Mouse (Mus musculus) forebrain, embryonic 11.5 days (tissue): ENCODE results near the gene Lpar2. TPM values are rescaled to one million over a fixed set of nuclear protein-coding genes. Genes with fewer than 3 reads are reported as not detected.

ENCODE experiments used
- ATAC-seq: fragments of 200-750 bp; cut with Nextera tagmentation; replicated peaks from 2 replicates; pipeline ENCODE4 v1.8.0; 2017; ENCODE audit warnings: moderate TSS enrichment; ENCODE audit not compliant: low FRiP score
- DNase-seq: peaks from one replicate; pipeline ENCODE4 v3.0.0-alpha.2; 2017; ENCODE audit warnings: low spot score
- H3K27ac ChIP-seq: fragments of 300-500 bp; sonication (generic); 2 replicates; pipeline ENCODE4 v1.5.1; 2014; ENCODE audit warnings: low read depth, low read length
- H3K27me3 ChIP-seq: fragments of 300-500 bp; sonication (generic); 2 replicates; pipeline ENCODE4 v1.6.1; 2014; ENCODE audit warnings: mild to moderate bottlenecking, low read length, mixed read lengths; ENCODE audit not compliant: control insufficient read depth, insufficient read depth
- H3K36me3 ChIP-seq: fragments of 300-500 bp; sonication (generic); 2 replicates; pipeline ENCODE4 v1.6.1; 2014; ENCODE audit warnings: mild to moderate bottlenecking, low read length, moderate library complexity, mixed read lengths; ENCODE audit not compliant: control insufficient read depth, insufficient read depth
- H3K4me1 ChIP-seq: fragments of 300-500 bp; sonication (generic); replicated peaks from 2 replicates; pipeline ENCODE4 v1.6.1; 2014; ENCODE audit warnings: low read length, mixed read lengths; ENCODE audit not compliant: control insufficient read depth, insufficient read depth
- H3K4me2 ChIP-seq: fragments of 300-500 bp; sonication (generic); 2 replicates; pipeline ENCODE4 v1.6.1; 2014; ENCODE audit warnings: low read depth, mild to moderate bottlenecking, low read length, moderate library complexity, mixed read lengths; ENCODE audit not compliant: severe bottlenecking
- H3K4me3 ChIP-seq: fragments of 300-500 bp; sonication (generic); 2 replicates; pipeline ENCODE4 v1.5.1; 2014; ENCODE audit warnings: low read depth, low read length
- H3K9ac ChIP-seq: fragments of 300-500 bp; sonication (generic); 2 replicates; pipeline ENCODE4 v1.6.1; 2014; ENCODE audit warnings: low read length
- H3K9me3 ChIP-seq: fragments of 300-500 bp; sonication (generic); 2 replicates; pipeline ENCODE4 v1.6.1; 2016; ENCODE audit warnings: low read length, mixed read lengths; ENCODE audit not compliant: control insufficient read depth
- WGBS: fragments of 180-500 bp; shearing (Covaris S2); extraction: QIAGEN DNeasy Blood & Tissue Kit; methylation state at CpG from one replicate; pipeline ENCODE4 v1.1.7; 2014; 5-methylcytosine and 5-hydroxymethylcytosine counted together
- polyA plus RNA-seq: library from polyadenylated mRNA; unstranded; fragments of >200 nt; fragmentation: Nextera tagmentation; extraction: Ambion mirVana; gene quantifications from 2 replicates; pipeline ENCODE4 v1.2.1, GENCODE M21; 2014

The Lpar2 gene
- polyA plus RNA-seq, 1 experiment from 2014 or later: 1.1 TPM

- Histone ChIP-seq H3K4me2 (no peak overlapping the region), H3K36me3 (peaks cover 25% of the 10 kb centered on the region), H3K4me3 (no peak overlapping the region), H3K4me1 (peaks cover 2% of the 10 kb centered on the region; the same call in 1 of the 2 replicates), H3K27me3 (no peaks in the 10 kb centered on the region), H3K9ac (no peak overlapping the region), H3K9me3 (no peaks in the 10 kb centered on the region), H3K27ac (no peak overlapping the region)
- no peak for DNase-seq
- ATAC-seq: no peak
- WGBS: 68% methylated on average over 3 of the region's 3 CpGs
Observed at GRCm38 (mm10) chr8:69809820-69810219, 12.4 kb upstream of the Lpar2 start.

- H3K4me3 ChIP-seq: no peak overlapping the region
- no peak overlapping the region for H3K9ac ChIP-seq
- H3K27ac ChIP-seq: no peak overlapping the region
- peaks cover 2% of the 10 kb centered on the region; the same call in 1 of the 2 replicates for H3K36me3 ChIP-seq
- 90% methylated on average over 2 of the region's 2 CpGs for WGBS
- no peak for ATAC-seq
- no peaks in the 10 kb centered on the region for H3K4me1 ChIP-seq
- DNase-seq: no peak
- no peaks in the 10 kb centered on the region for H3K27me3 ChIP-seq
- H3K4me2 ChIP-seq: no peak overlapping the region
- no peaks in the 10 kb centered on the region for H3K9me3 ChIP-seq
Observed at GRCm38 (mm10) chr8:69814881-69815280, 7.3 kb upstream of the Lpar2 start.

GRCm38 (mm10) chr8:69815396-69815795 lies 6.8 kb upstream of the Lpar2 start:
- Histone ChIP-seq H3K27me3 (no peaks in the 10 kb centered on the region), H3K4me1 (no peaks in the 10 kb centered on the region), H3K9ac (no peak overlapping the region), H3K4me2 (no peak overlapping the region), H3K4me3 (no peak overlapping the region), H3K36me3 (peaks cover 2% of the 10 kb centered on the region; the same call in 1 of the 2 replicates), H3K27ac (no peak overlapping the region), H3K9me3 (no peaks in the 10 kb centered on the region)
- no peak for ATAC-seq
- no peak for DNase-seq
- WGBS: 92% methylated on average over 4 of the region's 4 CpGs

- no peak for DNase-seq
- peaks cover 2% of the 10 kb centered on the region; the same call in 1 of the 2 replicates for H3K36me3 ChIP-seq
Observed at GRCm38 (mm10) chr8:69820466-69820865, 1.8 kb upstream of the Lpar2 start.

GRCm38 (mm10) chr8:69821971-69822385 lies 251 bp upstream of the Lpar2 start:
- ATAC-seq (peak; percentile 61), DNase-seq (peak; percentile 86)
- Histone ChIP-seq H3K27ac (0 out of 2 replicates have a peak overlapping the region, but pooled peaks have one; percentile 13), H3K9ac (peak overlapping the region; percentile 58), H3K9me3 (no peaks in the 10 kb centered on the region), H3K4me3 (peak overlapping the region; percentile 43), H3K4me2 (peak overlapping the region; percentile 63), H3K36me3 (peaks cover 2% of the 10 kb centered on the region; the same call in 1 of the 2 replicates), H3K27me3 (no peaks in the 10 kb centered on the region), H3K4me1 (peaks cover 9% of the 10 kb centered on the region)
- WGBS: 2% methylated on average over 15 of the region's 22 CpGs

More at GRCm38 (mm10) chr8:69820466-69820865, 1.8 kb upstream of the Lpar2 start:
- Histone ChIP-seq H3K4me3 (no peak overlapping the region), H3K27me3 (no peaks in the 10 kb centered on the region), H3K27ac (no peak overlapping the region), H3K4me2 (no peak overlapping the region), H3K9me3 (no peaks in the 10 kb centered on the region), H3K4me1 (peaks cover 9% of the 10 kb centered on the region), H3K9ac (no peak overlapping the region)
- WGBS: 87% methylated on average over 9 of the region's 9 CpGs
- no peak for ATAC-seq

- H3K27me3 ChIP-seq: no peaks in the 10 kb centered on the region
- H3K4me3 ChIP-seq: no peak overlapping the region
- no peaks in the 10 kb centered on the region; the same call in 1 of the 2 replicates for H3K36me3 ChIP-seq
- H3K9ac ChIP-seq: no peak overlapping the region
- H3K27ac ChIP-seq: no peak overlapping the region
- no peak overlapping the region for H3K4me2 ChIP-seq
- H3K4me1 ChIP-seq: peaks cover 9% of the 10 kb centered on the region
- no peak for ATAC-seq
- 96% methylated on average over 12 of the region's 12 CpGs for WGBS
- DNase-seq: no peak
- H3K9me3 ChIP-seq: no peaks in the 10 kb centered on the region
Observed at GRCm38 (mm10) chr8:69826371-69826770, 4.1 kb downstream of the Lpar2 start.

GRCm38 (mm10) chr8:69832298-69832853 lies 10.1 kb downstream of the Lpar2 start, which contains the start of gene Pbx4:
Gene Pbx4 (plus strand): TSS chr8:69832491.
- DNase-seq: peak; percentile 97
- H3K4me3 ChIP-seq: peak within 1 kb of the TSS; percentile 65
- H3K9me3 ChIP-seq: no peaks in the 10 kb centered on the region
- H3K27me3 ChIP-seq: no peaks in the 10 kb centered on the region
- H3K4me1 ChIP-seq: peaks cover 12% of the 10 kb centered on the region; the same call in 1 of the 2 replicates
- H3K27ac ChIP-seq: peak within 1 kb of the TSS; percentile 77
- 0% methylated on average over 38 of the region's 38 CpGs for WGBS
- H3K36me3 ChIP-seq: no peaks in the 10 kb centered on the region
- ATAC-seq: peak; percentile 98
- H3K9ac ChIP-seq: peak within 1 kb of the TSS; percentile 69
- peak within 1 kb of the TSS; percentile 82 for H3K4me2 ChIP-seq

- Histone ChIP-seq H3K27ac (no peak overlapping the region), H3K4me2 (no peak overlapping the region), H3K27me3 (no peaks in the 10 kb centered on the region), H3K4me3 (no peak overlapping the region), H3K4me1 (peaks cover 8% of the 10 kb centered on the region; the same call in 1 of the 2 replicates), H3K36me3 (no peaks in the 10 kb centered on the region), H3K9me3 (no peaks in the 10 kb centered on the region), H3K9ac (no peak overlapping the region)
- DNase-seq (no peak), ATAC-seq (no peak)
- whole genome bisulfite sequencing: 81% methylated on average over 8 of the region's 8 CpGs
Observed at GRCm38 (mm10) chr8:69837057-69837682, 14.9 kb downstream of the Lpar2 start.
